Mouse (Mus musculus) urinary bladder, postnatal 36 days (tissue): ENCODE data around the gene Narfl.
"Not testable (repeated sequence)": the region's sequence is repeated elsewhere in the genome, so short reads cannot be mapped to it uniquely, and the experiment has no call there.

Experiments
- DNase-seq, 2 experiments: peaks; one replicate each; pipeline ENCODE4 v3.0.0; 2022; ENCODE audit warnings: low spot score in 2 of 2, mixed read lengths in 1 of 2

The Narfl gene

GRCm38 (mm10) chr17:25802825-25803517, 29.4 kb downstream of the Narfl start:
- DNase-seq: no peak

GRCm38 (mm10) chr17:25806507-25806906, 32.9 kb downstream of the Narfl start:
- no peak for DNase-seq

- DNase-seq: not testable (repeated sequence)
Measured at GRCm38 (mm10) chr17:25807452-25807851, 33.9 kb downstream of the Narfl start.

- DNase-seq: no peak
Measured at GRCm38 (mm10) chr17:25808028-25808427, 34.5 kb downstream of the Narfl start.

- peak in 1 of 2 experiments; percentile 66 for DNase-seq
Measured at GRCm38 (mm10) chr17:25808789-25809605, 35.4 kb downstream of the Narfl start, which contains the start of gene Fbxl16. Fbxl16 (plus strand) TSS chr17:25809085.

- DNase-seq: no peak
Measured at GRCm38 (mm10) chr17:25809606-25810340, 36.2 kb downstream of the Narfl start.

GRCm38 (mm10) chr17:25810890-25811289, 37.3 kb downstream of the Narfl start:
- DNase-seq: no peak

- peak; percentile 72 to 84 for DNase-seq
Measured at GRCm38 (mm10) chr17:25813471-25813870, 39.9 kb downstream of the Narfl start.

- no peak for DNase-seq
Measured at GRCm38 (mm10) chr17:25817662-25818061, 44.1 kb downstream of the Narfl start.

- no peak for DNase-seq
Measured at GRCm38 (mm10) chr17:25818851-25819780, 45.5 kb downstream of the Narfl start.

GRCm38 (mm10) chr17:25823452-25823851, 49.9 kb downstream of the Narfl start, which contains the start of gene Wdr24:
Wdr24 (plus strand) TSS chr17:25823627.
- peak; percentile 71 to 72 for DNase-seq

- no peak for DNase-seq
Measured at GRCm38 (mm10) chr17:25824362-25825142, 51.0 kb downstream of the Narfl start.

- DNase-seq: no peak
Measured at GRCm38 (mm10) chr17:25825311-25825710, 51.7 kb downstream of the Narfl start.

- DNase-seq: no peak
Measured at GRCm38 (mm10) chr17:25825984-25826570, 52.5 kb downstream of the Narfl start.

- no peak for DNase-seq
Measured at GRCm38 (mm10) chr17:25827011-25827410, 53.4 kb downstream of the Narfl start.

GRCm38 (mm10) chr17:25827546-25828222, 54.1 kb downstream of the Narfl start:
- DNase-seq: no peak

- DNase-seq: no peak
Measured at GRCm38 (mm10) chr17:25828223-25828594, 54.6 kb downstream of the Narfl start.

- peak; percentile 69 to 76 for DNase-seq
Measured at GRCm38 (mm10) chr17:25828712-25829557, 55.4 kb downstream of the Narfl start, which contains the start of gene Jmjd8. Jmjd8 (plus strand) TSS chr17:25828867.
